Mouse (Mus musculus) embryonic fibroblast, embryonic 13.5 days (primary cell): Measurements from ENCODE around the gene Stk24. TPM values are rescaled to one million over a fixed set of nuclear protein-coding genes. Genes with fewer than 3 reads are reported as not detected.

Source experiments
- H3K27ac ChIP-seq: 2 replicates; pipeline ENCODE4 v1.5.1; 2012; ENCODE audit warnings: low read length, control low read depth, inconsistent platforms; ENCODE audit not compliant: insufficient read depth
- H3K4me1 ChIP-seq: 2 replicates; pipeline ENCODE4 v1.6.1; 2011; ENCODE audit warnings: low read length; ENCODE audit not compliant: control insufficient read depth, insufficient read depth
- H3K4me3 ChIP-seq: 2 replicates; pipeline ENCODE4 v1.5.1; 2011; ENCODE audit warnings: mild to moderate bottlenecking, control low read depth, low read length; ENCODE audit not compliant: insufficient read depth
- CTCF ChIP-seq: IDR thresholded peaks from 2 replicates; pipeline ENCODE4 v1.5.1; 2011; ENCODE audit warnings: mild to moderate bottlenecking, control low read depth, low read length, moderate library complexity, borderline replicate concordance; ENCODE audit not compliant: insufficient read depth
- POLR2A ChIP-seq: IDR thresholded peaks from 2 replicates; pipeline ENCODE4 v1.6.1; 2011; ENCODE audit warnings: low read depth, mild to moderate bottlenecking, control low read depth, low read length, moderate library complexity
- polyA plus RNA-seq: library from polyadenylated mRNA; stranded (reverse); fragments of >200 nt; gene quantifications from 2 replicates; pipeline ENCODE4 v1.2.4, GENCODE M21; 2011; ENCODE audit warnings: low read depth; ENCODE audit not compliant: missing spikeins, insufficient read length

Gene Stk24
- polyA plus RNA-seq, 1 experiment: 102 TPM

DNA sequence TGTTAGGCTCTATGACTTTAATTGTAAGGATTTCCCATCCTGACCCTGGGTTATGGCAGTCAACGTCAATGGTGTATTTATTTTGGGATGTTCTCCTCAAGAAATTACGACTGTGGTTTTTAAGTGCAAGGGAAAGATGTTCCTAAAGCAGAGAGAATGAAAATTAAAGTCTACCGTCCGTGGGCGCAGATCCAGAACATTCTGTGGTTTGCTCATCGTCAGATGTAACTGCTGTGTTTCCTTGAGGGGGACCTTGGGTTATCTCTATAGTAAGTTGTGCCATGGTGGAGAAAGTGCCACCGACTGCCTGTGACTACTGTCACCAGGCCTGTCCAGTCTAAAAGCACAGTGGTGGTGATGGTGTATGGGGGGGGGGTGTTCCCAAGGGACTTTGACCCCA is 122.9 kb downstream of the Stk24 start:
- H3K27ac ChIP-seq: no peak overlapping the region
- H3K4me1 ChIP-seq: peaks cover 9% of the 10 kb centered on the region; the same call in 1 of the 2 replicates
- TF ChIP-seq CTCF: no peak
- no peak for TF ChIP-seq POLR2A
- H3K4me3 ChIP-seq: no peak overlapping the region

DNA sequence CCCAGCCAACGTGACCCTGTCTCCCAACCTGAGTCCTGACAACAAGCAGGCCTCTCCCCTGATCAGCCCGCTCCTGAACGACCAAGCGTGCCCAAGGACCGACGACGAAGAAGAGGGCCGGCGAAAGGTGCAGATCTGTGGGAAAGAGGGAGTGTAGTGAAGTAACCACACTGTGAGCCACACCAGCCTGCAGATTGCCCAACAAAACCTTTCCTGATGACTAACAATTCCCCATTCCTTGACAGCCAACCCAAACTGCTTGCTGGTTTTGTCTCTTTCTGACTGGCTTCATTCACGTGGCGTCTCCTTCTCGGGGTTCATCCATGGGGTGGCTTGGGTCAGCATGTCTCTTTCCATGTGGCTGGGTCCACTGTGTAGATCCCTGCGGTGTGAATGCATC is 124.3 kb downstream of the Stk24 start:
- TF ChIP-seq CTCF (no peak), POLR2A (no peak)
- no peak overlapping the region for H3K4me3 ChIP-seq
- H3K27ac ChIP-seq: no peak overlapping the region; the same call in 1 of the 2 replicates
- H3K4me1 ChIP-seq: peaks cover 4% of the 10 kb centered on the region

GRCm38 (mm10) chr14:121254869-121255268 is 124.9 kb downstream of the Stk24 start:
- Histone ChIP-seq H3K4me1 (peaks cover 4% of the 10 kb centered on the region), H3K27ac (no peak overlapping the region; the same call in 1 of the 2 replicates), H3K4me3 (no peak overlapping the region)
- TF ChIP-seq CTCF (no peak), POLR2A (no peak)

DNA sequence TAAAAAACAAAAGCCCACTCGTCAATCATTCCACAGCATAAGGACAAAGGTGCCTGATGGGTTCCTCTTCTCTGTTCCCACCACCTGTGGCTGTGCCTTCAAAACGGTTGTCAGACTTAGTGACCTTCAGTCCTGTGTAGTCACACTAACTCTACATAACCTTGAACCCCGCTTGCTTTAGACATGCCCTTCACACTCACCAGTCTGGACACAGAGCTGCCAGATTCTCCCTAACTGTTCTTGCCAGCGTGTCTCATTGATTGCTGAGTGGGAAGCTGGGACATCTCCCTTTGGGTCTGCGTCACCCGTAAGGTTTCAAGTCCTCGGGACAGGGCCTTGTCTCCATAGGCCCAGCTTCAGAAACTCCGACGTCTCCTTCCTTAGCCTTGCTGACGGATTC is 127.3 kb downstream of the Stk24 start:
- Histone ChIP-seq H3K27ac (no peak overlapping the region), H3K4me1 (peaks cover 17% of the 10 kb centered on the region)
- TF ChIP-seq POLR2A (no peak), CTCF (no peak)

DNA sequence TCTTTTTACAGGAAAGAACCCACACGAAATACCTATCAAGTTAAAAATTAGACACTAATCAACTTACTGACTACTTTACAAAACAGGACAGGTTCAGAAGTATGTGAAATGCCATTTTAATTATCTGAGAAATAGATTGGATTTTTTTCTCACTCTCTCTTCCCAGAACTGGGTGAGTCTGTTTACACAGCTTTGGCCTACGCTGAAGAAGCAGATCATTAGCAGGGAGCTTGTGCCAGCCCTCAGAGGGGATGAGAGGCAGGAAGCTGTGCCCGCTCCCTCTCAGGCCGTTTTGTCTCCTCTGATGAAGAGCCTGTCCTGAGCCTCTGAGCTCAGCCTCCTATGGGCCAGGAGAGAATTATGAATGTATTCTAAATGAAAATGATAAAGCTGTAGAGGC is 128.1 kb downstream of the Stk24 start:
- TF ChIP-seq CTCF (no peak), POLR2A (no peak)
- H3K27ac ChIP-seq: no peak overlapping the region
- peaks cover 22% of the 10 kb centered on the region for H3K4me1 ChIP-seq
- H3K4me3 ChIP-seq: no peak overlapping the region

More for the DNA sequence above, 127.3 kb downstream of the Stk24 start:
- no peak overlapping the region for H3K4me3 ChIP-seq

- TF ChIP-seq POLR2A (no peak), CTCF (no peak)
- H3K4me3 ChIP-seq: no peak overlapping the region
- H3K27ac ChIP-seq: no peak overlapping the region
- peaks cover 22% of the 10 kb centered on the region for H3K4me1 ChIP-seq
Measured at GRCm38 (mm10) chr14:121251099-121251498, 128.7 kb downstream of the Stk24 start.

DNA sequence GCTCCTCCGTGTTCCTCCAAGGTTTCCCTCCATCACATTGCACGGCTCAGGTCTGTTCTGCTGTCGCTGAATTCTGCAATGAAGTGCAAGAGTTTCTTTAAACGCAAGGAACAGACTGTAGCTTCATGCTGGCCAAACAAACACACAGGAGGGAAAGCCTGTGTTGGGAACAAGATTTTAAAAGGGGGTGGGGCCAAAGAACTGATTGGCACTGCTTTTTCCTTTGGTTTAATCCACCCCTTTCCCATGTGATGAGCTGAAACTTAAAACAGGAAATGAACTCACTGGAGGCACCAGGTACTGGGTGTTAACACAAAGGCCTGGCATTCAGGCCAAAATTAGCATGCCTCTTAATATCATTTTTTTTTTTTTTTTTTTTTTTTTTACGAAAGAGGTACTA is 131.5 kb downstream of the Stk24 start:
- peaks cover 31% of the 10 kb centered on the region for H3K4me1 ChIP-seq
- no peak overlapping the region for H3K4me3 ChIP-seq
- no peak for TF ChIP-seq CTCF
- no peak for TF ChIP-seq POLR2A
- H3K27ac ChIP-seq: peak overlapping the region; percentile 98

DNA sequence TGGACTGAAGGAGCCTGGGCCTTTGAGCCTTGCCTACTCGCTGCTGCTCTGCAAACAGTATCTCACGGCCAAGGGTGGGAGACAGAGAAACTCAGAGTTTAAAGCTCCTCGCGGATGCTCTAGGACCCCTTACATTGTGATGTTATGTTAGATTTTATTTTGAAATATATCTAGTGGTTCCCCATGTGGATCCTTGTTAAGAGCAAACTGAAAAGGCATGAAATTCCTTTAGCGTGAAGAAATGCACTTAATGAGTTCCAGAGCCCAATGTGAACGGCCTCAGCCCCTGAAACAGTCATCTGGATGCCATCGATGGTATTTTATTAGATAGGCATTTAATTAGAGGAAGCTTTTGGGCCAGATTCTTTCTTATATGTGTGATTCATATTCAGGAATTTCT is 132.5 kb downstream of the Stk24 start:
- Histone ChIP-seq H3K4me1 (peaks cover 31% of the 10 kb centered on the region), H3K4me3 (no peak overlapping the region)
- no peak for TF ChIP-seq POLR2A
- no peak for TF ChIP-seq CTCF

GRCm38 (mm10) chr14:121246048-121246731 is 133.6 kb downstream of the Stk24 start:
- TF ChIP-seq CTCF (no peak), POLR2A (no peak)
- no peak overlapping the region for H3K4me3 ChIP-seq
- peak overlapping the region; percentile 95 for H3K27ac ChIP-seq
- peaks cover 31% of the 10 kb centered on the region for H3K4me1 ChIP-seq

More for the DNA sequence above, 132.5 kb downstream of the Stk24 start:
- H3K27ac ChIP-seq: peak overlapping the region; percentile 95

- Histone ChIP-seq H3K27ac (no peak overlapping the region), H3K4me3 (no peak overlapping the region), H3K4me1 (peaks cover 30% of the 10 kb centered on the region)
- TF ChIP-seq CTCF: no peak
- no peak for TF ChIP-seq POLR2A
Measured at GRCm38 (mm10) chr14:121244104-121244503, 135.7 kb downstream of the Stk24 start.

GRCm38 (mm10) chr14:121239386-121239785 is 140.4 kb downstream of the Stk24 start:
- no peak overlapping the region for H3K4me3 ChIP-seq
- peak overlapping the region; percentile 97 for H3K27ac ChIP-seq
- H3K4me1 ChIP-seq: peaks cover 14% of the 10 kb centered on the region
- TF ChIP-seq POLR2A (no peak), CTCF (no peak)
